Mouse (Mus musculus): ENCODE data around the gene Il27.

GRCm38 (mm10) chr7:126587779-126588178 lies 7.0 kb downstream of the Il27 start:
- no peak for TF ChIP-seq CTCF (IDR thresholded peaks at IDR 0.05; ENCODE audit: low read depth, low read length)
- TF ChIP-seq GATA1 (IDR thresholded peaks at IDR 0.05; ENCODE audit: borderline replicate concordance, low read length): no peak
- no peak for TF ChIP-seq POLR2AphosphoS5 (IDR thresholded peaks at IDR 0.05; ENCODE audit: insufficient replicate concordance, low read depth, low read length)
- TF ChIP-seq TAL1 (conservative IDR thresholded peaks at IDR 0.05; ENCODE audit: low read depth, low read length): no peak

All from G1E (cell line).